Mouse (Mus musculus) C2C12 (cell line): Measurements from ENCODE around the gene Cldn10.
"Not testable (repeated sequence)": the region's sequence is repeated elsewhere in the genome, so short reads cannot be mapped to it uniquely, and the experiment has no call there.

Experiments
- CTCF ChIP-seq: IDR thresholded peaks from one replicate; pipeline ENCODE4 v1.5.1; 2011; ENCODE audit not compliant: control insufficient read depth, insufficient read depth, insufficient read length
- MAX ChIP-seq: IDR thresholded peaks from one replicate; pipeline ENCODE4 v1.6.1; 2011; ENCODE audit warnings: mild to moderate bottlenecking, control low read depth
- MYOD1 ChIP-seq: IDR thresholded peaks from one replicate; pipeline ENCODE4 v1.6.1; 2011; ENCODE audit warnings: low read depth; ENCODE audit not compliant: control insufficient read depth, insufficient read length
- MYOG ChIP-seq: IDR thresholded peaks from one replicate; pipeline ENCODE4 v1.6.1; 2011; ENCODE audit not compliant: control insufficient read depth, insufficient read length; ENCODE audit errors: extremely low read depth
- USF1 ChIP-seq: IDR thresholded peaks from one replicate; pipeline ENCODE4 v1.6.1; 2011; ENCODE audit warnings: low read depth, mild to moderate bottlenecking, control low read depth, moderate library complexity

DNA sequence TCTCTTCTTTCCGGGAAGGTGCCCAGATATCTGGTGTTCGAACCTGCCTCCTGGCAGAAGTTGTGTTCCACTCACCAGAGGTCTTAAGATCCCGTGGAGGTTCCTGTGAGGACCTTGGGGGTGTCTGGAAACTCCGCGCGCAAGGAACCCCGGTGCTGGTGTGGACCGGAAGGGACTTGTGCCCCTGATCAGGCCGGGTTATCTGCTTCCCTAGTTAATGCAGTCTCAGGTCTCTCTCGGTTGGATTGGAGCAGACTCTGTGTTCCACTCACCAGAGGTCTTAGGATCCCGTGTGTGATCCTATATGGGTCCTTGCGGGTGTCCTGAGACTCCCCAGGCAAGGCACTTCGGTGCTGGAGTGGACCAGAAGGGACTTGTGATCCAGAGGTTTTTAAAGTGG lies 24.3 kb upstream of the Cldn10 start:
- not testable (repeated sequence) for TF ChIP-seq CTCF, MYOG, MAX, MYOD1, USF1
